8 mouse cellular contexts compared by ENCODE assay signal in the genomic region with DNA sequence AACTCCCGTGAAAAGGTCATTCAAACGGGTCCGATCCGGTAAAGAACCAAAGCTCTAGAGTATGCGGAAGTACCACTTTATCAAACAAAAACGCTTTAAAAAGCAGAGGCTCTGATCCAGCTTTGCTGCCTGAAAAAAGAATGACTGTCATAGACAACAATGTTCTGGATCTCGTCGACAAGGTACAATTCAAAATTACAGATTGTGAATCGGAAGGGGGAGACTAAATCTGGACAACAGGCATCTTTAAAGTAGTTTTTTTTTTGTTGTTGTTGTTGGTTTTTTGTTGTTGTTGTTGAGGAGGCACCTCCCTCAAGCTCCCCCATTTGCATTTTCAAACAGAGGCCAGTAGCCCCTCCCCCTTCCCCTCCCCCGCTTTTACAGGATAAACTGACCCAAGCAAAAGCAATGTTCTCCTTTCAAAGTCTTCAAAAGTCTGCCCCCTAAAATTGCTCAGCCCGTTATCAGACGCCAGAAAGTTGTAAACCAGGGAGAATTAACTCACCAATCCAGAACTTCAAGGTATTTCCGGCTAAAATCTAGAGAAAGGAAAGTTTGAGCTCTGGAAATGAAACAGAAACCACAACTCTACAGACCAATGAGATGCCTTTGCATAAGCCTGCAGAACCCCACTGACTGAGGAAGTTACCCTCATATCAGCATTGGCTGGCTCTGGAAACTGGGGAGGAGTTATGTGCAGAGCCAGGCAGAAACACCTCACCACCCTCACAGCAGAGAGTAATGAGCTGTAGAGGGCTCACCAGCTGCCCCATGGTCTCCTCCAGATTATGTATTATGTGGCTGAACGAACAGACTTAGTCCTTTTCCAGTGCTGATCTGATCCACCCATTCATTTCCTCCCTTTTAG. TPM values are rescaled to one million over a fixed set of nuclear protein-coding genes. Genes with fewer than 3 reads are reported as not detected.
DNase-seq lines count a peak whose midpoint lies in the region; ATAC-seq and TF ChIP-seq lines count a peak whose summit lies in the region.
"Not testable (repeated sequence)": the region's sequence is repeated elsewhere in the genome, so short reads cannot be mapped to it uniquely, and the experiment has no call there.
"Had no signal": no experiment of that assay in that cellular context is flagged by ENCODE, and none has a peak within 500 bp of the region (broad histone marks: within the 10 kb centered on the region; RNA-seq: fewer than 3 reads in every experiment).

A gene (minus strand): TSS at position 519 of the 868 bp plus-strand sequence.

- H3K4me3 ChIP-seq in heart, embryonic 14.5 days (ENCODE audit: control insufficient read depth in 1 of 2, insufficient read depth in 1 of 2, low read depth in 1 of 2, low read length in 2 of 2) = peak within 1 kb of the TSS; percentile 17 to 41
- not testable (repeated sequence) for H3K4me3 ChIP-seq in intestine, embryonic 15.5 days (replicated peaks); limb, embryonic 11.5 days (ENCODE audit: low read depth, low read length)
- H3K4me3 ChIP-seq in lung, embryonic 14.5 days (ENCODE audit: low read depth, low read length) = 0 out of 2 replicates have a peak within 1 kb of the TSS, but pooled peaks have one; percentile 1

- H3K9ac ChIP-seq in heart, embryonic 14.5 days (ENCODE audit: low read length) = peak within 1 kb of the TSS; percentile 52
- H3K9ac ChIP-seq in intestine, embryonic 15.5 days; limb, embryonic 11.5 days (ENCODE audit: low read length); lung, embryonic 14.5 days: not testable (repeated sequence)

- not testable (repeated sequence) for H3K27ac ChIP-seq in heart, embryonic 14.5 days (replicated peaks in 1 of 2; ENCODE audit: control insufficient read depth in 1 of 2, insufficient read depth in 1 of 2, low read depth in 2 of 2, low read length in 2 of 2); intestine, embryonic 15.5 days; limb, embryonic 11.5 days (replicated peaks; ENCODE audit: low read depth, low read length); lung, embryonic 14.5 days (ENCODE audit: low read depth)

- ATAC-seq in erythroblast, adult 5-6 weeks (replicated peaks; ENCODE audit: low FRiP score, poor library complexity, severe bottlenecking) = peak; percentile 100
- peak; percentile 86 for ATAC-seq in heart, embryonic 14.5 days (ENCODE audit: insufficient number of reproducible peaks, insufficient read depth, low FRiP score, low read depth)
- peak; percentile 93 for ATAC-seq in intestine, embryonic 15.5 days
- 0 out of 2 replicates have a peak, but pooled peaks have one; percentile 57 for ATAC-seq in limb, embryonic 11.5 days (ENCODE audit: insufficient number of reproducible peaks, low FRiP score, low TSS enrichment, low read depth)
- peak; percentile 96 for ATAC-seq in lung, embryonic 14.5 days (ENCODE audit: insufficient read depth)

- not testable (repeated sequence) for H3K36me3 ChIP-seq in heart, embryonic 14.5 days (ENCODE audit: control insufficient read depth, insufficient read depth, low read length); intestine, embryonic 15.5 days; limb, embryonic 11.5 days (ENCODE audit: control insufficient read depth, insufficient read depth, low read length); lung, embryonic 14.5 days (ENCODE audit: insufficient read depth)

- not testable (repeated sequence) for TF ChIP-seq CTCF in lung, embryonic 14.5 days (IDR thresholded peaks at IDR 0.05; ENCODE audit: low read depth)

- H3K4me2 ChIP-seq in heart, embryonic 14.5 days (ENCODE audit: low read length) = peak within 1 kb of the TSS; percentile 58
- H3K4me2 ChIP-seq in intestine, embryonic 15.5 days (replicated peaks) = 0 out of 2 replicates have a peak within 1 kb of the TSS, but pooled peaks have one; percentile 17
- not testable (repeated sequence) for H3K4me2 ChIP-seq in limb, embryonic 11.5 days (ENCODE audit: low read depth, severe bottlenecking)
- H3K4me2 ChIP-seq in lung, embryonic 14.5 days = peak within 1 kb of the TSS; percentile 26

- whole genome bisulfite sequencing in heart, embryonic 14.5 days = 31% methylated on average over 14 of the region's 14 CpGs
- 36% methylated on average over 14 of the region's 14 CpGs for WGBS in intestine, embryonic 15.5 days
- WGBS in limb, embryonic 11.5 days = 44% methylated on average over 14 of the region's 14 CpGs
- WGBS in lung, embryonic 14.5 days = 35% methylated on average over 14 of the region's 14 CpGs

- H3K4me1 ChIP-seq in heart, embryonic 14.5 days (ENCODE audit: control insufficient read depth in 2 of 2, insufficient read depth in 2 of 2, low read length in 2 of 2); intestine, embryonic 15.5 days (replicated peaks); limb, embryonic 11.5 days (ENCODE audit: control insufficient read depth, insufficient read depth, low read length); lung, embryonic 14.5 days (ENCODE audit: insufficient read depth): not testable (repeated sequence)

- peak; percentile 29 for DNase-seq in T-cell, adult 2 months (ENCODE audit: low spot score)
- not testable (repeated sequence) for DNase-seq in limb, embryonic 11.5 days (ENCODE audit: low spot score); lung, embryonic 14.5 days
- peak; percentile 46 to 51 for DNase-seq in natural killer cell, adult 2 months (ENCODE audit: low spot score in 2 of 2)

- not testable (repeated sequence) for H3K27me3 ChIP-seq in heart, embryonic 14.5 days (ENCODE audit: control insufficient read depth, insufficient read depth, low read length); intestine, embryonic 15.5 days (replicated peaks); limb, embryonic 11.5 days (ENCODE audit: control insufficient read depth, insufficient read depth, low read length); lung, embryonic 14.5 days (ENCODE audit: insufficient read depth, low read length)

- H3K9me3 ChIP-seq in heart, embryonic 14.5 days (ENCODE audit: control insufficient read depth, low read length); intestine, embryonic 15.5 days; limb, embryonic 11.5 days (ENCODE audit: control insufficient read depth, low read length); lung, embryonic 14.5 days (ENCODE audit: low read depth, low read length): not testable (repeated sequence)

RNA-seq across cellular contexts. Expression of the gene that starts here (rescaled TPM):
- total RNA-seq in erythroblast, adult 5-6 weeks (2015; ENCODE audit: low replicate concordance) = 3.8 and 8.6 TPM in 2 replicates
- 0.28 and 2.8 TPM in 2 replicates for total RNA-seq in erythroblast, adult 5-6 weeks (2017; ENCODE audit: low replicate concordance)
- polyA plus RNA-seq in heart, embryonic 14.5 days (2014; fragmentation: Nextera tagmentation; extraction: Ambion mirVana) = 0.47 and 0.54 TPM in 2 replicates
- polyA plus RNA-seq in intestine, embryonic 15.5 days (2015; fragmentation: Nextera tagmentation; extraction: Ambion mirVana) = 0.29 and 0.58 TPM in 2 replicates
- polyA plus RNA-seq in limb, embryonic 11.5 days (2014; fragmentation: Nextera tagmentation; extraction: Ambion mirVana) = 0.08 and 0.13 TPM in 2 replicates
- polyA plus RNA-seq in lung, embryonic 14.5 days (2014; fragmentation: Nextera tagmentation; extraction: Ambion mirVana) = 0.28 and 0.30 TPM in 2 replicates
- polyA plus RNA-seq: G1E had no signal

Comparison
In these comparisons a context has a peak if more than half of its experiments do, and no peak if none do; other contexts are left out.
1. Peak in ATAC-seq, H3K4me3 ChIP-seq, H3K9ac ChIP-seq and H3K4me2 ChIP-seq in heart, embryonic 14.5 days; RNA of the gene not detected or under 1 TPM.
2. Peak in ATAC-seq and H3K4me2 ChIP-seq in intestine, embryonic 15.5 days; RNA of the gene not detected or under 1 TPM.
3. Peak in ATAC-seq in limb, embryonic 11.5 days; RNA of the gene not detected or under 1 TPM.
4. Peak in ATAC-seq, H3K4me3 ChIP-seq and H3K4me2 ChIP-seq in lung, embryonic 14.5 days; RNA of the gene not detected or under 1 TPM.